Mouse (Mus musculus) MEL (cell line): Measurements from ENCODE around the gene Elf3. TPM values are rescaled to one million over a fixed set of nuclear protein-coding genes. Genes with fewer than 3 reads are reported as not detected.

ENCODE experiments used
- DNase-seq: peaks from one replicate; pipeline ENCODE4 v3.0.0; 2011; ENCODE audit warnings: low read depth, low spot score
- H3K27ac ChIP-seq: 2 replicates; pipeline ENCODE4 v1.5.1; 2012; ENCODE audit warnings: low read depth, mild to moderate bottlenecking, control low read depth, low read length, moderate library complexity; ENCODE audit not compliant: control insufficient read depth
- H3K27me3 ChIP-seq, 2 experiments: fragments of 150-350 bp in 1 of 2; sonication (generic) in 1 of 2; 2 replicates each; pipeline ENCODE4 v1.6.1; 2012; ENCODE audit warnings: low read length in 2 of 2, mild to moderate bottlenecking in 2 of 2, improper control_type of control experiment in 1 of 2, moderate library complexity in 1 of 2; ENCODE audit not compliant: insufficient read depth in 2 of 2, control insufficient read depth in 1 of 2
- H3K36me3 ChIP-seq, 2 experiments: 2 replicates each; pipeline ENCODE4 v1.6.1; 2012 to 2014; ENCODE audit warnings: low read length in 2 of 2, improper control_type of control experiment in 1 of 2, inconsistent platforms in 1 of 2, mild to moderate bottlenecking in 1 of 2; ENCODE audit not compliant: insufficient read depth in 2 of 2, control insufficient read depth in 1 of 2
- H3K4me1 ChIP-seq, 2 experiments: fragments of 150-350 bp in 1 of 2; sonication (generic) in 1 of 2; 2 replicates each; pipeline ENCODE4 v1.6.1; 2012; ENCODE audit warnings: low read length in 2 of 2, improper control_type of control experiment in 1 of 2, mild to moderate bottlenecking in 1 of 2; ENCODE audit not compliant: insufficient read depth in 2 of 2, control insufficient read depth in 1 of 2
- H3K4me3 ChIP-seq, 2 experiments: fragments of 150-350 bp in 1 of 2; sonication (generic) in 1 of 2; 2 replicates each; pipeline ENCODE4 v1.5.1; 2012; ENCODE audit warnings: low read depth in 2 of 2, low read length in 2 of 2, mild to moderate bottlenecking in 2 of 2, moderate library complexity in 2 of 2, control low read depth in 1 of 2, improper control_type of control experiment in 1 of 2; ENCODE audit not compliant: control insufficient read depth in 1 of 2, insufficient read depth in 1 of 2
- H3K79me2 ChIP-seq: 2 replicates; pipeline ENCODE4 v1.6.1; 2012; ENCODE audit warnings: mild to moderate bottlenecking, low read length, moderate library complexity; ENCODE audit not compliant: control insufficient read depth, poor library complexity, insufficient read depth
- H3K9ac ChIP-seq: 2 replicates; pipeline ENCODE4 v1.6.1; 2012; ENCODE audit warnings: low read depth, mild to moderate bottlenecking, control low read depth, low read length, moderate library complexity; ENCODE audit not compliant: control insufficient read depth, poor library complexity, severe bottlenecking
- H3K9me3 ChIP-seq: fragments of 150-350 bp; sonication (generic); replicated peaks from 2 replicates; pipeline ENCODE4 v1.6.1; 2012; ENCODE audit warnings: mild to moderate bottlenecking, low read length, improper control_type of control experiment, moderate library complexity; ENCODE audit not compliant: insufficient read depth
- BHLHE40 ChIP-seq: IDR thresholded peaks from 2 replicates; pipeline ENCODE4 v1.6.1; 2012; ENCODE audit warnings: low read depth, mild to moderate bottlenecking, inconsistent platforms, low read length, improper control_type of control experiment, borderline replicate concordance
- CTCF ChIP-seq, 3 experiments: IDR thresholded peaks in 2 of 3; conservative IDR thresholded peaks in 1 of 3; 2 replicates each; pipeline ENCODE4 v1.5.1; 2011 to 2012; ENCODE audit warnings: low read length in 3 of 3, low read depth in 2 of 3, mild to moderate bottlenecking in 2 of 3, improper control_type of control experiment in 1 of 3, inconsistent platforms in 1 of 3, mixed read lengths in 1 of 3, moderate library complexity in 1 of 3; ENCODE audit not compliant: control insufficient read depth in 1 of 3, insufficient read depth in 1 of 3, poor library complexity in 1 of 3, severe bottlenecking in 1 of 3
- ELF1 ChIP-seq: IDR thresholded peaks from 2 replicates; pipeline ENCODE4 v1.6.1; 2014; ENCODE audit warnings: low read depth, mild to moderate bottlenecking, inconsistent platforms, low read length, improper control_type of control experiment, moderate library complexity
- KAT2A ChIP-seq: conservative IDR thresholded peaks from 2 replicates; pipeline ENCODE4 v1.6.1; 2012; ENCODE audit warnings: low read depth, low read length, improper control_type of control experiment, inconsistent platforms
- MAX ChIP-seq: IDR thresholded peaks from 2 replicates; pipeline ENCODE4 v1.6.1; 2011; ENCODE audit warnings: low read length, improper control_type of control experiment
- MAZ ChIP-seq: IDR thresholded peaks from 2 replicates; pipeline ENCODE4 v1.6.1; 2012; ENCODE audit warnings: low read depth, mild to moderate bottlenecking, inconsistent platforms, low read length, improper control_type of control experiment
- MXI1 ChIP-seq: IDR thresholded peaks from 2 replicates; pipeline ENCODE4 v1.6.1; 2011; ENCODE audit warnings: mild to moderate bottlenecking, low read depth, low read length, improper control_type of control experiment
- MYB ChIP-seq: IDR thresholded peaks from 2 replicates; pipeline ENCODE4 v1.6.1; 2011; ENCODE audit warnings: mild to moderate bottlenecking, low read depth, low read length, improper control_type of control experiment
- NELFE ChIP-seq: IDR thresholded peaks from 2 replicates; pipeline ENCODE4 v1.6.1; 2011; ENCODE audit warnings: low read depth, low read length, improper control_type of control experiment
- NRF1 ChIP-seq: IDR thresholded peaks from 2 replicates; pipeline ENCODE4 v1.6.1; 2014; ENCODE audit warnings: low read depth, mild to moderate bottlenecking, inconsistent platforms, low read length, improper control_type of control experiment, moderate library complexity; ENCODE audit not compliant: poor library complexity, insufficient read depth, severe bottlenecking
- POLR2A ChIP-seq, 2 experiments: IDR thresholded peaks; 2 replicates each; pipeline ENCODE4 v1.6.1; 2011 to 2012; ENCODE audit warnings: low read length in 2 of 2, mild to moderate bottlenecking in 2 of 2, control low read depth in 1 of 2, improper control_type of control experiment in 1 of 2, low read depth in 1 of 2, moderate library complexity in 1 of 2; ENCODE audit not compliant: control insufficient read depth in 1 of 2, insufficient read depth in 1 of 2, poor library complexity in 1 of 2
- POLR2AphosphoS2 ChIP-seq: IDR thresholded peaks from 2 replicates; pipeline ENCODE4 v1.6.1; 2011; ENCODE audit warnings: low read length, improper control_type of control experiment
- POLR2AphosphoS5 ChIP-seq: IDR thresholded peaks from 2 replicates; pipeline ENCODE4 v1.6.1; 2012; ENCODE audit warnings: low read depth, borderline replicate concordance, mild to moderate bottlenecking, inconsistent platforms, low read length, moderate library complexity, mixed read lengths
- RAD21 ChIP-seq: IDR thresholded peaks from 2 replicates; pipeline ENCODE4 v1.6.1; 2011; ENCODE audit warnings: mild to moderate bottlenecking, low read depth, low read length, improper control_type of control experiment
- SMC3 ChIP-seq: IDR thresholded peaks from 2 replicates; pipeline ENCODE4 v1.6.1; 2011; ENCODE audit warnings: low read depth, low read length, improper control_type of control experiment
- TBP ChIP-seq: IDR thresholded peaks from 2 replicates; pipeline ENCODE4 v1.8.0; 2011; ENCODE audit warnings: low read depth, low read length, improper control_type of control experiment
- UBTF ChIP-seq: IDR thresholded peaks from 2 replicates; pipeline ENCODE4 v1.6.1; 2012; ENCODE audit warnings: low read depth, mild to moderate bottlenecking, inconsistent platforms, low read length, improper control_type of control experiment, moderate library complexity, borderline replicate concordance; ENCODE audit not compliant: insufficient read depth
- USF1 ChIP-seq: IDR thresholded peaks from 2 replicates; pipeline ENCODE4 v1.6.1; 2014; ENCODE audit warnings: low read depth, mild to moderate bottlenecking, inconsistent platforms, low read length, improper control_type of control experiment, moderate library complexity
- ZC3H11A ChIP-seq: IDR thresholded peaks from 2 replicates; pipeline ENCODE4 v1.6.1; 2012; ENCODE audit warnings: low read depth, mild to moderate bottlenecking, inconsistent platforms, low read length, improper control_type of control experiment
- ZMIZ1 ChIP-seq: IDR thresholded peaks from 2 replicates; pipeline ENCODE4 v1.6.1; 2012; ENCODE audit warnings: low read depth, mild to moderate bottlenecking, inconsistent platforms, low read length, improper control_type of control experiment, moderate library complexity
- ZNF384 ChIP-seq: IDR thresholded peaks from 2 replicates; pipeline ENCODE4 v1.6.1; 2012; ENCODE audit warnings: low read depth, mild to moderate bottlenecking, inconsistent platforms, low read length, improper control_type of control experiment
- polyA plus RNA-seq, 2 experiments: library from polyadenylated mRNA; stranded (reverse) in 1 of 2; unstranded in 1 of 2; fragments of >175 nt in 1 of 2; fragments of >200 nt in 1 of 2; gene quantifications; 2 replicates each; pipeline versions ENCODE4 v1.2.1 to v1.2.4; 2012; ENCODE audit warnings: low replicate concordance in 2 of 2, low read depth in 1 of 2; ENCODE audit not compliant: insufficient read length in 2 of 2, insufficient read depth in 1 of 2, missing spikeins in 1 of 2
- total RNA-seq: library from RNA; depleted of rRNA; stranded (reverse); fragments of 300-350 nt; gene quantifications from 2 replicates; pipeline ENCODE4 v1.2.3, GENCODE M21; 2012

Gene Elf3
- total and polyA plus RNA-seq, 3 experiments = not detected

DNA sequence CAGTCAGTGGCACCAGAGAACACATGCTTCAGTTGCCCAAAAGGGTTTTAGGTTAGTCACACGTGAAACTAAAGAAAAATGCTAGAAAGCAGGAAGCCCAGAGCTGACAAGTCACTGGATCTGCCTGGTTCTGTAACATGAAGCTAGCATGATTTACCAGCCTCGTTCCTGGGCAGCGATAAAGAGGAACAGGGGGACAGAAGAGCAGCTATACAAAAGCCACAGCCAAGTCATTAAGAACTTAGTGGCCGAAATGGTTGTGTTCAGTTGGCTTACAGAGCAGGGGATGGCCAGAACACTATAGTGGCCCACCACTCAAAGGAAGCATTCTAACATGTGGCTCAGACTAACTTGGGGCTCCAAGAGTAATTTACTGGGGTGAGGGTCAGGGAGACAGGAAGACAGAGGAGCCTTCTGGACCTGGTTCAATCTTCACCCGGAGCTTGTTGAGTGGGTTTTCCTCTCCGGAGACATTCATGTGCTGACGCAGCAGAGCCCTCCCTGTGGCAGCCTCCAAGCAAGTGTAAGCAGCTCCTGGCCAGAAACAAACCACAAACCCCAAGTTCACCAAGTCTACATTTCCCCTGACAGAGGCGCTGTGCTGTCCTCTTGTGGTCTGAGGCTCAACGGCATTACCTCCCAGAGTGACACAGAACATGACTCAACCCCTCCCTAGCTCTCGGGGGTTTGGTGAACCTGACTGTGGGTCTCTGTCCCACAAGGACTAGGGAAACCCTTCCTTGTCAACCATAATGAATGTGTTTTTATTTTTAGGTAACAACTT lies 9.5 kb upstream of the Elf3 start:
- TF ChIP-seq NELFE (no peak), USF1 (no peak), POLR2A (IDR thresholded peaks at IDR 0.05; ENCODE audit: control insufficient read depth in 1 of 2, insufficient read depth in 1 of 2, low read depth in 1 of 2, low read length in 2 of 2, poor library complexity in 1 of 2) (no peak), RAD21 (peak; percentile 31), POLR2AphosphoS2 (no peak), SMC3 (peak; percentile 15; the same call in 1 of the 2 replicates), CTCF (IDR thresholded peaks at IDR 0.05 in 2 of 3, conservative IDR thresholded peaks at IDR 0.05 in 1 of 3; ENCODE audit: control insufficient read depth in 1 of 3, insufficient read depth in 1 of 3, low read depth in 2 of 3, low read length in 3 of 3, poor library complexity in 1 of 3, severe bottlenecking in 1 of 3) (peak in 2 of 3 experiments; percentile 39 to 40; a peak in 4 of 6 replicates), ZNF384 (no peak)
- Histone ChIP-seq H3K9me3 (no peaks in the 10 kb centered on the region), H3K4me1 (no peaks in the 10 kb centered on the region), H3K36me3 (peaks cover 0 to 2% of the 10 kb centered on the region in 2 experiments; a peak in 1 of 4 replicates), H3K9ac (no peak overlapping the region), H3K27me3 (no peaks in the 10 kb centered on the region), H3K4me3 (no peak overlapping the region), H3K79me2 (no peaks in the 10 kb centered on the region), H3K27ac (no peak overlapping the region)
- DNase-seq = peak; percentile 41

DNA sequence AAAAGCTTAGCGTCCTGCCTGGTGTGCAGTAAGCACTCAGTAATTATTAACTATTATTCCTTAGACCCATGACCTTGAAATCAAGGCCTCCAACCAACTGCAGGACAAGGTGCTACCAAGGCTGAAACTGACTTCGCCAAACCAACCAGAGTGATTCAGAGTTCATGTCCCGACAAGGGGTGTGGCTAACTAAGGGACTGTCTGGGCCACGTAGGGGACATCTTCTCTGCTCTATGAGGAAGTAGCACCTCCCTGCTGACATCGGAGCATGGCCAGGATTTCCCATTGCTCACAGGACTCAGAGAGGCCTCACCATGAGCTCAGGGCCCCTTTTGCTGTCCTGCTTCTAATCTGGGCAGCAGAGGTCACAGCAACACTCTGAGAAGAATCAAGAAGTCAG lies 7.5 kb upstream of the Elf3 start:
- H3K4me1 ChIP-seq = no peaks in the 10 kb centered on the region
- H3K79me2 ChIP-seq = no peaks in the 10 kb centered on the region
- no peaks in the 10 kb centered on the region for H3K9me3 ChIP-seq
- H3K9ac ChIP-seq = no peak overlapping the region
- TF ChIP-seq MYB = no peak
- TF ChIP-seq ELF1 = no peak
- no peak for TF ChIP-seq KAT2A
- TF ChIP-seq NRF1 = no peak
- TF ChIP-seq MXI1 = no peak
- no peak for TF ChIP-seq BHLHE40
- no peak for TF ChIP-seq POLR2AphosphoS5
- no peak for TF ChIP-seq UBTF
- TF ChIP-seq ZMIZ1 = no peak
- no peak for TF ChIP-seq ZC3H11A
- TF ChIP-seq MAX = no peak
- no peak for TF ChIP-seq RAD21
- no peak for TF ChIP-seq TBP
- no peak for TF ChIP-seq MAZ
- H3K36me3 ChIP-seq = peaks cover 0 to 2% of the 10 kb centered on the region in 2 experiments; a peak in 1 of 4 replicates
- H3K27ac ChIP-seq = no peak overlapping the region
- H3K4me3 ChIP-seq = no peak overlapping the region
- DNase-seq = peak; percentile 64
- no peaks in the 10 kb centered on the region for H3K27me3 ChIP-seq
